Mouse (Mus musculus) brain, embryonic 18.5 days (tissue): ENCODE data around the gene Zfpl1.
"Not testable (repeated sequence)": the region's sequence is repeated elsewhere in the genome, so short reads cannot be mapped to it uniquely, and the experiment has no call there.

ENCODE experiments used
- DNase-seq: peaks from one replicate; pipeline ENCODE4 v3.0.0-alpha.2; 2012; ENCODE audit warnings: low read depth, low spot score

Gene Zfpl1

DNA sequence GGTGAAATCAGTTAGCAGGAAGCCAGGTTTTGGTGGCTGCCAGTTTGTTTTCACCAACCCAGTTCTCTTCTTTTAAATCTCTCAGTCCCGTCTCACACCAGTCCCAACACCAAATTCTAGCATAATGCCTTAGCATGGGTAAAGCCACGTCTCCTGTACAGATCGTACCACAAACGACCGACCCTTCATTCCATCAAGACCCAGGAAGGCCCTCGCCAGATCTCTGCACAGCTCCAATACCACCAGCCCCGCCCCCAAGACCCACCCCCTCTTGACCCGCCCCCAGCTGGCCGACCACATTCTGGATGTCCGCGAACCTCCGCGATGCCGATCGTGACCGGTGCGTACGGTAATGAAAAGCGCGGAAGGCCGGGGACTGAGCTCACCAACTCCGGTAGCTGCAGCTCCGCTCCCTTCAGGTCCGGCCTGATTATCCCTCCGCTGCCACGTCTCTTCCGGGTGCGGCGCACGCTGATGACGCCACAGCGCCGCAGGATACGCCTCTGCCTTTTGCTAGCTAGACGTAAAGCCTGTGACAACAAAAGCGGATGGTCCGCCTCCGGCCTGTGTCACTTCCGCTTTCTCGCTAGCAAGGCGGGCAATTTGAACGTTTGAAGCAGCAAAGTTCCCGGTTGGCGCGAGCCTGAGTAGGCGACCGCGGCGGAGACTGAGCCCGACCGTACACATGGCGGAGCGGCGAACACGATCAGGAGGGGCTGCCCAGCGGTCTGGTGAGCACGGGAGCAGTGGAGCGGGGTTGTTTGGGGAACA lies at the start of gene Zfpl1, which contains the start of gene Cdca5:
Gene Zfpl1, minus strand, starts transcription at position 479 of the 771 bp plus-strand sequence.
Gene Cdca5, plus strand, starts transcription at position 506 of the 771 bp plus-strand sequence.
- DNase-seq = peak; percentile 97

DNA sequence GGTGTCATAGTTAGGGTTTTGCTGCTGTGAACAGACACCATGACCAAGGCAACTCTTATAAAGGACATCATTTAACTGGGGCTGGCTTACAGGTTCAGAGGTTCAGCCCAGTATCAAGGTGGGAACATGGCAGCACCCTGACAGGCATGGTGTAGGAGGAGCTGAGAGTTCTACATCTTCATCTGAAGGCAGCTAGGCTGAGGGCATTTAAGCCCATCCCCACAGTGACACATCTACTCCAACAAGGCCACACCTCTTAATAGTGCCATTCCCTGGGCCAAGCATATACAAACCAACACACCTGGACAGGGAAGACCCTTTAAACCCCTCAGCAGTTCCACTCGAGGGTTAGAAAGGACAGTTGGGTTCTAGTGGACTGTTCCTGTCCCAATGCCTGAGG lies 48.4 kb upstream of the Zfpl1 start:
- DNase-seq = not testable (repeated sequence)

DNA sequence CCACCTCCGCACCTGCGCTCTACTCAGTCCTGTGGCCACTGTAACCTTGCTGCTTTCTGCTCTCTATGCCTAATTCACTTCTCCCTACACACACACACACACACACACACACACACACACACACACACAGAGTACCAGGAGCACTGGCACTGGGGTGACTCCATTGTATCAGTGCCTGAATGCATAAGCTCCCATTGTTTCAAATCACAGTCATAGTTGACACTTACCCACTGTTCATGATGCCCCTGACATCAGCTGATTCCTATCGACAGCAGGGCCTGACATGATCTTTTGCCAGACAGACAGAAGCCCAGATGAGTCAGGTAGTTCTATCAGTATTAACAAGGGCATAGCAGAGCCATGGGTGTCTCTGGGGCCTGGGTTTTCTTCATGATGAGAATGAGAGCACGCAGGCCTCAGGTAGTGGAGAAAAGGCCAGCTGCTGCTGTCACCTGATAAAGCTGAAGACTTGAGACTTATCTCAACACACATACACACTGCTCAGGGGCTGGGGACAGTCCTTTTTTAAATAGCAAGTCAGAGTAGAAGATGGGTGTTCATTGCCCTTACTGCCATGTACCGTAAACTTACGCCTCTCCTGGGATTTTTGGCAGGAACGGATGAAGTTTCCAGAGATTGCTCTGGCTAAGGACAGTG lies 47.5 kb upstream of the Zfpl1 start:
- DNase-seq = no peak

GRCm38 (mm10) chr19:6130414-6131128 lies 45.8 kb upstream of the Zfpl1 start:
- not testable (repeated sequence) for DNase-seq

DNA sequence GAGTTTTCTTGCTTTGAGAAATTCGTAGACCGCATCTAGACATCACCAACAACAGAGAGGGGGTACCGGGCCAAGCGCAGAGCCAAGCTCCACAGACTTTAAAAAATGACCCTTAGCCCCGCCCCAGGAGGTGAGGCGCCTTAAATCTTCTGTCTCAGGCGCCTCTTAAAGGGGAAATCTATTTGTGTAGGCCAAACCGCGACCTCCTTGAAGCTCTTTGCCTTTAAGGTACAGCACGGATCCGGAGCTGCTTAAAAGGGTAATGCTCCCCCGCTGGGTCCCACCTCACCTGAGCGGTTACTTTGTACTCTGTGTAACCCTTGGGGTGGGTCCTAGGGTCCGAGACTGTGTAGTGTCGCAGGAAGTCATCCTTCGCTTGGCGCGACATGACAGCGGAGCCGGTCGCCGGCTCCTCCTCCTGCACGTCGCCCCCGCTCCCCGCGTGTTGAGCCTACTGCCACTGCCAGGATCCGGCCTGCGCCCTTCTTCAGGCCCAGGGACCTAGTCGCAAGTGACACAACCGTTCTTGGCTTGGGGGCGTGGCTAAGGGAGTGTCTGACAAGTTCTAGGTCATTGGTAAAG lies 43.1 kb upstream of the Zfpl1 start, which contains the start of gene Snx15:
Gene Snx15, minus strand, starts transcription at position 545 of the 582 bp plus-strand sequence.
- peak; percentile 91 for DNase-seq

DNA sequence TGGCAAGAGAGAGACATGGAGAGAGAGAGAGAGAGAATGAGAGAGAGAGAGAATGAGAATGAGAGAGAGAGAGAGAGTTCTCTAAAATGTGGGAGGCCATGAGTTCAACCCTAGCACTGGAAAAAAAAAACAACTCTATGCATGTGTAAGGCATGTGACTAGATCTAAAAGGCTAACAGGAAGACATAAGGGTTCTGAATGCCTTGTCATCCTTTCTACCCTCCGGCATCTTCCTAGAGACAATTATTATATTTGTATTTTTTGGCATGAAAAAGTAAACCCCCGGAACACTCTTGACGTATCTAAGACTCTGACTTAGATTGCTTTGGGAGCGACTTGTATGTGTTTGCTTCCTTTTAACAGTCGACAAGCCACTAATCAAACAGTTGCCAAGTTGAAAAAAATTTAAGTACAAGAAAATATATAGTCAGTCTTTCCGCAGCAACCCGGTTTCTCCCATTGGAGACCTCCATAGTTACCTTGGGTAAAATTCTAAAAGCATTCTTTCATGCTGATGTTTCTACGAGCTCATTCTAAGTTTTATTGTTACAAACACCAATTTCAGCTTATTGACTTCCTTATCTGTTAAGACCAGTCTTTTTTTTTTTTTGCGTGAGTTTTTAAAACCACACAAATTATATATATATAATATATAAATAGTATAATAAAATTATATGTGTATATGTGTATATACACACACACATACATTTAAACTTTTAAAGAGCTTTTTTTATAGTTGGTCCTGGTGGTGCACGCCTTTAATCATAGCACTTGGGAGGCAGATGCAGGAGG lies 42.2 kb upstream of the Zfpl1 start:
- DNase-seq = no peak

- DNase-seq = no peak
Measured at GRCm38 (mm10) chr19:6126289-6126688, 41.5 kb upstream of the Zfpl1 start.

GRCm38 (mm10) chr19:6124898-6125297 lies 40.1 kb upstream of the Zfpl1 start:
- no peak for DNase-seq

DNA sequence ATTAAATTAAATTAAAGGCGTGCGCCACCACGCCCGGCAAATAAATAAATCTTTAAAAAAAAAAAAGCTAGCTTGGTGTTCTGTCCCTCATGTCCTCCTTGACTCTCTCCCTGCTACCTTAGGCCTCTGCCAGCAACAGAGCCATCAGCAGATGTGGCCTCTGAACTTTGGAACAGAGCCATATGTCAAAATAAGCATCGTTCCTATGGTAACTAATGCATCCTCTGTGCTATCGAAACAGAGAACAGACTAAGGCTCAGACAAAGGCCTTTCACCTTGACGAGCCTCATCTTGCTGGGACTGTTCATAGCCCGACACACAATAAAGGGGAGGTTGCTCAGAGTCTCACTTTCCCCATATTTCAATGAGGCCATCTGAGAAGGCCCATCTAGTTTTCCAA lies 38.6 kb upstream of the Zfpl1 start:
- DNase-seq = no peak

- no peak for DNase-seq
Measured at GRCm38 (mm10) chr19:6121761-6122160, 37.0 kb upstream of the Zfpl1 start.

DNA sequence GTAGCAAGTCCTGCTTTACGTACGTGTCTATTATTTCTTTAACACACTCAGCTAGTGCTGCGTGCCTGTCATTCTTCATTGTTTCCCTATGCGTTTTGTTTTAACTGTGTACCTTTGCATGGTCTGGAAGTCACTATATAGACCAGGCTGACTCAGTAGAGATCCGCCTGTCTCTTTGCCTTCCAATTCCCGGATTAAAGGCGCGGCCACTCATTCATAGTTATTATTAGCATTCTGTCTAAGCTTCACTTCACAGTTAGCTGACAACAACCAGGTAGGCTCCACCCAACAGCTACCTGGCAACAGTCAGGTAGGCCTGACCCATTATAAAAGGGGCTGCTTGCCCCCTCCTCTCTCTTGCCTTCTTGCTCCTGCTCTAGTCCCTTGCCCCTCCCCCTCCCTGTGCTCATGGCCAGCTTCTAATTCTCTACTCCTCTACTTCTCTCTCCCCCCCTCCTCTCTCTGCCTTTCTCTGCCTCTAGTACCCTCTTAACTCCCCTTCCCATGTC lies 34.0 kb upstream of the Zfpl1 start:
- DNase-seq = no peak

- DNase-seq = peak; percentile 91
Measured at GRCm38 (mm10) chr19:6117986-6118676, 33.4 kb upstream of the Zfpl1 start, which contains the start of gene Sac3d1. TSS of gene Sac3d1 (minus strand) at chr19:6118650.

GRCm38 (mm10) chr19:6117346-6117985 lies 32.7 kb upstream of the Zfpl1 start:
- no peak for DNase-seq

DNA sequence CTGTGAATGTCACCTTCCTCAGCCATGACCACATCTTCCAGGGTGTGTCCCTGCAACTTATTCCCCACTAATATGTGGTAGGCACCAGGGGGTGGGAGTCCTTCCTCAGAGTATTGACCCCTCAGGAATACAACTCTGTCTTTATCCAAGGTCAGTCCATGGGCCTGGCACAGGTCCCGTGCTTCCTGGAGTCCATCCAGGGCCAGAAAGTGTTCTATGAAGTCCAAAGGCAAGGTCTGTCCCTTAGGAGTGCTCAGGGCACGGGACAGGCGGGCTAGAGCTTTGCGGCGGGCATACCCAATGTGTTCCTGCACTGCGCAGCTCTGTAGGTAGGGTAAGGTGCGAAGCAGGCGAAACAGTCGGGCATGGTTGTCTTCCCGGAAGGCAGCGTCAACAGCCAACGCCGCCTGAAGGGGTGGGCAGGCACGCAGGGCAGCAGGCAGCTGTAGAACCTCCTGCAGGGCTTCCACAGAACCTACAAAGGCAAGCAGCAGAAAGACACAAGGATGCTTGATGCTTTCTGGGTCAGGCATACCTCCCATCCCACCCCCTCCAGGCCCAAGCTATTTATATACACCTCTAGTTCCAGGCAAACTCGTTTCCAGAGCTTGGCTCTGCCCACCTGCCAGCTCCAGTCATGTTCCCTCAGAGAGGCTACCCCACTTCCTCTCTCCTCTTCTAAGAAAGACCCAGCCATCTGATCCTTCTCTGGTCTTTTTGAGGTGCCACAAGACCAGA lies 31.5 kb upstream of the Zfpl1 start:
- no peak for DNase-seq

- DNase-seq = no peak
Measured at GRCm38 (mm10) chr19:6113116-6113515, 28.4 kb upstream of the Zfpl1 start.

GRCm38 (mm10) chr19:6105586-6105985 lies 20.8 kb upstream of the Zfpl1 start, which contains the start of gene Naaladl1:
TSS of gene Naaladl1 (plus strand) at chr19:6105782.
- DNase-seq = no peak

DNA sequence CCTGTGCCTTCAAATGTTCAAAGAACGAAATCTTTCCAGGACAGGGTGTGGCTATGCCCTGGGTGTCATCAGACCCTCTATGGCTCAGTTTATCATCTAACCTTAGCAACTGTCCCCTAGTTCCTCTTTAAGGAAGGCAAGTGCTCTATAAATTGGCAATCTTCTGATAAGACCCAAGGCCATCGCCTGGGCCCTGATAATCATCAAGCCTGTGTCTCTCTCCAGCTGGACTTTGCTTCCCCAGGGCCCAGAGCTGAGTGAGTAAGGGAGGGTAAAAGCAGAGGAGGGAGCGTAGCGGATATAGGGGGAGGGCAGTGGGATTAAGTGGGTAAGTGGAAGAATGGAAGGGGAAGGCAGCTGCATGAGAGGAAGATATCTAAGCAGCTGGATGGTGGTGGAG lies 19.7 kb upstream of the Zfpl1 start:
- no peak for DNase-seq

GRCm38 (mm10) chr19:6102169-6102853 lies 17.6 kb upstream of the Zfpl1 start:
- no peak for DNase-seq
